Comparison of ENCODE assay signal across 25 mouse cellular contexts in the genomic region with DNA sequence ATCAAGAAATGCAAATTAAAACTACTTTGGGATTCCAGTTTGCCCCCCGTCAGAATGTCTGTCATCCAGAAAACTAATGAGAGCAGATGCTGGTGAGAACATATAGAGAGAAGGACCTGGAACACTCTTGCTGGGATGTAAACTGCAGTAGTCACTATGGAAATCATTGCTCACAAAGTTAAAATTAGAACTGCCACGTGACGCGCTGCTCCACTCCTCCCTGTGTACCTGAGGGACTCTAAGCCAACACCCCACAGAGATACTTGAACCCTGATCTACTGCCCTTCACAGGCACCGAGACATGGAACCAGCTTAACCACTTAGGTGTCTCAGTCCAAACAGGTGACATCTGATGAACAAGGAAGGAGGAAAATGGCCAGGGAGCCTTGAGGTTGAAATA.
"Had no signal": no experiment of that assay in that cellular context is flagged by ENCODE, and none has a peak within 500 bp of the region (broad histone marks: within the 10 kb centered on the region; RNA-seq: fewer than 3 reads in every experiment).

No protein-coding gene starts in this region.

- H3K4me1 ChIP-seq: intestine, embryonic 15.5 days; limb, embryonic 12.5 days; liver, embryonic 13.5 days; liver, embryonic 15.5 days had no signal

- H3K36me3 ChIP-seq: heart, embryonic 10.5 days; heart, embryonic 13.5 days; heart, embryonic 15.5 days; hindbrain, embryonic 10.5 days; hindbrain, embryonic 12.5 days; intestine, embryonic 15.5 days; limb, embryonic 10.5 days; limb, embryonic 12.5 days; liver, embryonic 13.5 days; liver, embryonic 15.5 days had no signal

- H3K4me3 ChIP-seq: gastrocnemius, adult 2 months; heart, adult 2 months; heart, embryonic 10.5 days; heart, embryonic 13.5 days; heart, embryonic 15.5 days; hindbrain, embryonic 10.5 days; hindbrain, embryonic 12.5 days; intestine, embryonic 15.5 days; layer of hippocampus, adult 2 months; left cerebral cortex, adult 2 months; limb, embryonic 10.5 days; limb, embryonic 12.5 days; liver, embryonic 13.5 days; liver, embryonic 15.5 days had no signal

- H3K27ac ChIP-seq: gastrocnemius, adult 2 months; heart, adult 2 months; heart, embryonic 10.5 days; heart, embryonic 13.5 days; heart, embryonic 15.5 days; hindbrain, embryonic 10.5 days; intestine, embryonic 15.5 days; layer of hippocampus, adult 2 months; left cerebral cortex, adult 2 months; limb, embryonic 10.5 days; limb, embryonic 12.5 days; liver, embryonic 13.5 days; liver, embryonic 15.5 days had no signal

- H3K9me3 ChIP-seq: heart, embryonic 10.5 days; heart, embryonic 13.5 days; heart, embryonic 15.5 days; hindbrain, embryonic 10.5 days; hindbrain, embryonic 12.5 days; intestine, embryonic 15.5 days; limb, embryonic 10.5 days; limb, embryonic 12.5 days; liver, embryonic 13.5 days; liver, embryonic 15.5 days had no signal

- H3K4me2 ChIP-seq: heart, embryonic 13.5 days; heart, embryonic 15.5 days; hindbrain, embryonic 12.5 days; hindbrain, embryonic 14.5 days; intestine, embryonic 15.5 days; limb, embryonic 12.5 days; liver, embryonic 11.5 days; liver, embryonic 13.5 days; liver, embryonic 15.5 days had no signal

- DNase-seq: gastrocnemius, adult 2 months; gastrocnemius, postnatal 10 days; gastrocnemius, postnatal 25 days; heart, adult 2 months; heart, postnatal 36 days; kidney, adult 18-20 months; kidney, adult 8-10 months; kidney, postnatal 10 days; kidney, postnatal 25 days; kidney, postnatal 4 days; liver; liver, embryonic 13.5 days had no signal

- H3K27me3 ChIP-seq: hindbrain, embryonic 12.5 days; intestine, embryonic 15.5 days; liver, embryonic 13.5 days; liver, embryonic 15.5 days had no signal

- H3K9ac ChIP-seq: heart, embryonic 13.5 days; heart, embryonic 15.5 days; hindbrain, embryonic 12.5 days; hindbrain, embryonic 14.5 days; intestine, embryonic 15.5 days; limb, embryonic 12.5 days; liver, embryonic 13.5 days; liver, embryonic 15.5 days had no signal
